20 mouse cellular contexts compared by ENCODE assay signal in genomic region chr15:20123586-20123985, GRCm38 (mm10).
DNase-seq lines count a peak whose midpoint lies in the region; ATAC-seq and TF ChIP-seq lines count a peak whose summit lies in the region.
"Had no signal": no experiment of that assay in that cellular context is flagged by ENCODE, and none has a peak within 500 bp of the region (broad histone marks: within the 10 kb centered on the region; RNA-seq: fewer than 3 reads in every experiment).

No protein-coding gene starts in this region.

- no peaks in the 10 kb centered on the region for H3K36me3 ChIP-seq in hindbrain, postnatal 0 days (ENCODE audit: insufficient read depth, low read length)
- no peaks in the 10 kb centered on the region for H3K36me3 ChIP-seq in hindbrain, embryonic 10.5 days
- no peaks in the 10 kb centered on the region for H3K36me3 ChIP-seq in embryonic facial prominence, embryonic 14.5 days (ENCODE audit: control insufficient read depth, insufficient read depth, low read length)
- no peaks in the 10 kb centered on the region for H3K36me3 ChIP-seq in kidney, embryonic 15.5 days
- no peaks in the 10 kb centered on the region for H3K36me3 ChIP-seq in heart, adult 2 months (ENCODE audit: control insufficient read depth, insufficient read depth, low read length)
- H3K36me3 ChIP-seq: forebrain, embryonic 12.5 days; heart, embryonic 10.5 days; liver, embryonic 12.5 days; neural tube, embryonic 12.5 days had no signal

- H3K9me3 ChIP-seq in hindbrain, postnatal 0 days (ENCODE audit: low read length): no peaks in the 10 kb centered on the region
- no peaks in the 10 kb centered on the region for H3K9me3 ChIP-seq in hindbrain, embryonic 10.5 days
- H3K9me3 ChIP-seq in embryonic facial prominence, embryonic 14.5 days (ENCODE audit: control insufficient read depth, low read length): no peaks in the 10 kb centered on the region
- H3K9me3 ChIP-seq in kidney, embryonic 15.5 days (replicated peaks): no peaks in the 10 kb centered on the region
- H3K9me3 ChIP-seq: forebrain, embryonic 12.5 days; heart, embryonic 10.5 days; liver, embryonic 12.5 days; neural tube, embryonic 12.5 days had no signal

- H3K4me1 ChIP-seq in hindbrain, postnatal 0 days (ENCODE audit: insufficient read depth, low read length): no peaks in the 10 kb centered on the region
- no peaks in the 10 kb centered on the region for H3K4me1 ChIP-seq in hindbrain, embryonic 10.5 days (replicated peaks)
- no peaks in the 10 kb centered on the region for H3K4me1 ChIP-seq in embryonic facial prominence, embryonic 14.5 days (ENCODE audit: control insufficient read depth, insufficient read depth, low read length)
- H3K4me1 ChIP-seq in kidney, embryonic 15.5 days: no peaks in the 10 kb centered on the region
- no peaks in the 10 kb centered on the region for H3K4me1 ChIP-seq in heart, adult 2 months (ENCODE audit: control insufficient read depth, insufficient read depth, low read length)
- H3K4me1 ChIP-seq: forebrain, embryonic 12.5 days; heart, embryonic 10.5 days; liver, embryonic 12.5 days; neural tube, embryonic 12.5 days had no signal

- H3K79me2 ChIP-seq in heart, adult 2 months (replicated peaks; ENCODE audit: control insufficient read depth, insufficient read depth, low read length): no peaks in the 10 kb centered on the region

- TF ChIP-seq POLR2A in heart, adult 2 months (IDR thresholded peaks at IDR 0.05; ENCODE audit: insufficient read depth, low read depth, low read length): no peak

- intact Hi-C loops in heart, adult 2 months (cut with DNase I): loop anchor here (10.0 kb wide), 1 partner anchor 1281 kb away; no protein-coding TSS in a partner anchor

- no peak overlapping the region for H3K9ac ChIP-seq in hindbrain, postnatal 0 days (replicated peaks; ENCODE audit: low read length)
- H3K9ac ChIP-seq in embryonic facial prominence, embryonic 14.5 days (ENCODE audit: low read depth, low read length): no peak overlapping the region
- H3K9ac ChIP-seq in kidney, embryonic 15.5 days: no peak overlapping the region
- no peak overlapping the region for H3K9ac ChIP-seq in heart, adult 2 months (ENCODE audit: low read depth, low read length)
- H3K9ac ChIP-seq: forebrain, embryonic 12.5 days; liver, embryonic 12.5 days; neural tube, embryonic 12.5 days had no signal

- no peaks in the 10 kb centered on the region for H3K27me3 ChIP-seq in hindbrain, postnatal 0 days (ENCODE audit: insufficient read depth, low read length)
- H3K27me3 ChIP-seq in hindbrain, embryonic 10.5 days (ENCODE audit: insufficient read depth, poor library complexity, severe bottlenecking): no peaks in the 10 kb centered on the region
- no peaks in the 10 kb centered on the region for H3K27me3 ChIP-seq in embryonic facial prominence, embryonic 14.5 days (replicated peaks; ENCODE audit: control insufficient read depth, insufficient read depth, low read length)
- no peaks in the 10 kb centered on the region for H3K27me3 ChIP-seq in kidney, embryonic 15.5 days
- H3K27me3 ChIP-seq in heart, adult 2 months (ENCODE audit: control insufficient read depth, insufficient read depth, low read length): no peaks in the 10 kb centered on the region
- H3K27me3 ChIP-seq: forebrain, embryonic 12.5 days; liver, embryonic 12.5 days; neural tube, embryonic 12.5 days had no signal

- ATAC-seq in hindbrain, postnatal 0 days: no peak
- ATAC-seq in embryonic facial prominence, embryonic 14.5 days (ENCODE audit: low read depth): no peak
- no peak for ATAC-seq in kidney, embryonic 15.5 days (replicated peaks; ENCODE audit: low FRiP score)
- ATAC-seq: activated CD4-positive, CD25-positive, alpha-beta regulatory T cell, adult 4 months; liver, embryonic 12.5 days had no signal

- H3K4me2 ChIP-seq in hindbrain, postnatal 0 days (ENCODE audit: low read depth, low read length): no peak overlapping the region
- no peak overlapping the region for H3K4me2 ChIP-seq in embryonic facial prominence, embryonic 14.5 days (ENCODE audit: low read depth, low read length)
- no peak overlapping the region for H3K4me2 ChIP-seq in kidney, embryonic 15.5 days
- H3K4me2 ChIP-seq: forebrain, embryonic 12.5 days; liver, embryonic 12.5 days; neural tube, embryonic 12.5 days had no signal

- 35% methylated on average over 3 of the region's 3 CpGs for WGBS in hindbrain, postnatal 0 days
- 81% methylated on average over 3 of the region's 3 CpGs for WGBS in hindbrain, embryonic 10.5 days
- 59% methylated on average over 3 of the region's 3 CpGs for WGBS in embryonic facial prominence, embryonic 14.5 days
- WGBS in kidney, embryonic 15.5 days: 68% methylated on average over 3 of the region's 3 CpGs
- 69% methylated on average over 3 of the region's 3 CpGs for WGBS in heart, adult 2 months

- no peak overlapping the region for H3K4me3 ChIP-seq in hindbrain, postnatal 0 days (ENCODE audit: low read length)
- H3K4me3 ChIP-seq in hindbrain, embryonic 10.5 days: no peak overlapping the region
- H3K4me3 ChIP-seq in embryonic facial prominence, embryonic 14.5 days (ENCODE audit: low read depth, low read length): no peak overlapping the region
- no peak overlapping the region for H3K4me3 ChIP-seq in kidney, embryonic 15.5 days (replicated peaks)
- H3K4me3 ChIP-seq in heart, adult 2 months: no peak overlapping the region
- H3K4me3 ChIP-seq: forebrain, embryonic 12.5 days; heart, embryonic 10.5 days; liver, embryonic 12.5 days; neural tube, embryonic 12.5 days had no signal

- no peak for TF ChIP-seq EP300 in heart, adult 2 months (IDR thresholded peaks at IDR 0.05; ENCODE audit: insufficient read depth, low read depth, low read length)

- TF ChIP-seq CTCF in hindbrain, postnatal 0 days (IDR thresholded peaks at IDR 0.05; ENCODE audit: low read depth): no peak
- no peak for TF ChIP-seq CTCF in heart, adult 2 months (IDR thresholded peaks at IDR 0.05)

- peak; percentile 35 for DNase-seq in hindbrain, postnatal 0 days (ENCODE audit: low spot score)
- DNase-seq in hindbrain, embryonic 10.5 days (ENCODE audit: low spot score): no peak
- peak; percentile 3 for DNase-seq in brain, adult 2 months (ENCODE audit: low read depth, low spot score)
- DNase-seq in embryonic facial prominence, embryonic 14.5 days (ENCODE audit: low spot score): peak; percentile 20
- DNase-seq in retina, embryonic 14.5 days (ENCODE audit: low spot score): peak; percentile 51
- DNase-seq in heart, adult 2 months: no peak
- DNase-seq: adrenal gland, adult 8-10 months; cerebellum, adult 9-10 months; heart, postnatal 4 days; kidney, adult 2 months; kidney, postnatal 10 days; lung, adult 18-20 months; lung, postnatal 10 days; thymus, postnatal 14 days had no signal

- H3K27ac ChIP-seq in hindbrain, postnatal 0 days: no peak overlapping the region
- H3K27ac ChIP-seq in hindbrain, embryonic 10.5 days: no peak overlapping the region
- no peak overlapping the region for H3K27ac ChIP-seq in embryonic facial prominence, embryonic 14.5 days (replicated peaks; ENCODE audit: low read depth, low read length)
- H3K27ac ChIP-seq in kidney, embryonic 15.5 days: no peak overlapping the region
- no peak overlapping the region for H3K27ac ChIP-seq in heart, adult 2 months
- H3K27ac ChIP-seq: forebrain, embryonic 12.5 days; heart, embryonic 10.5 days; liver, embryonic 12.5 days; neural tube, embryonic 12.5 days had no signal

Comparison
In these comparisons a context has a peak if more than half of its experiments do, and no peak if none do; other contexts are left out.
1. DNase-seq: peak in hindbrain, postnatal 0 days (single experiment), brain, adult 2 months (single experiment), embryonic facial prominence, embryonic 14.5 days (single experiment) and retina, embryonic 14.5 days (single experiment); none in hindbrain, embryonic 10.5 days (single experiment) and heart, adult 2 months (0 of 2).